Mouse (Mus musculus) embryonic stem cell, embryonic (primary cell): Measurements from ENCODE around the gene Smarcd1.

Experiments used
- CTCF ChIA-PET, 4 experiments: fragments of 300-600 bp in 2 of 4; fragments of 350-600 bp in 2 of 4; sonication (Branson Sonifier 250); formaldehyde crosslinking; loops; one replicate each; lab custom pipeline; 2022; ENCODE audit warnings: inconsistent platforms in 2 of 4; lab: Charles Lee
- POLR2A ChIA-PET, 4 experiments: fragments of 300-600 bp in 2 of 4; fragments of 350-600 bp in 2 of 4; sonication (Branson Sonifier 250); formaldehyde crosslinking; loops; one replicate each; lab custom pipeline; 2022; ENCODE audit warnings: antibody characterized with exemption in 4 of 4, inconsistent platforms in 1 of 4; lab: Charles Lee

Smarcd1 gene

DNA sequence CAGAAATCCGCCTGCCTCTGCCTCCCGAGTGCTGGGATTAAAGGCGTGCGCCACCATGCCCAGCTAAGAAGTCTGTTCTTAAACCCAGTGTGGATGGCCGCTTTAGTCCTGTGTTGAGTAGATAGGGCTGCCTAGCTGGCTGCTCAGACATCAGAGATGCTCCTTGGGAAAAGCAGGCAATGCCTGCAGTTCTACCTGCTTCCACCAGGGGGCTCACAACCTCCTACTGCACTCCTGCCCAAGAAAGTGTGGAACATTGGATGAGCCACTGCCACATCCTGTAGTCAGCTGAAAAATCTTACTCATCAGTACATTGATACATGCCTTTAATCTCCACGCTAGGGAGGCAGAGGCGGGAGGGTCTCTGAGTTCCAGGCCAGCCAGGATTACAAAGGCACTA lies 12.9 kb downstream of the Smarcd1 start:
- CTCF ChIA-PET = interaction anchor here (0.5 to 8.0 kb wide), 43 partner anchors 9 to 968 kb away, joined by 3 to 131 read pairs (median 4); partner anchors contain the start of genes Cox14 (in 4 of the 4) and Gm17349 (in 2 of the 4)
- POLR2A ChIA-PET = interaction anchor here (0.5 to 10.6 kb wide), 16 partner anchors 8 to 705 kb away, joined by 3 to 95 read pairs (median 3); partner anchors contain the start of genes Gm17349 (in 4 of the 4), Cox14 (in 3 of the 4) and Smarcd1 (in 1 of the 4)

DNA sequence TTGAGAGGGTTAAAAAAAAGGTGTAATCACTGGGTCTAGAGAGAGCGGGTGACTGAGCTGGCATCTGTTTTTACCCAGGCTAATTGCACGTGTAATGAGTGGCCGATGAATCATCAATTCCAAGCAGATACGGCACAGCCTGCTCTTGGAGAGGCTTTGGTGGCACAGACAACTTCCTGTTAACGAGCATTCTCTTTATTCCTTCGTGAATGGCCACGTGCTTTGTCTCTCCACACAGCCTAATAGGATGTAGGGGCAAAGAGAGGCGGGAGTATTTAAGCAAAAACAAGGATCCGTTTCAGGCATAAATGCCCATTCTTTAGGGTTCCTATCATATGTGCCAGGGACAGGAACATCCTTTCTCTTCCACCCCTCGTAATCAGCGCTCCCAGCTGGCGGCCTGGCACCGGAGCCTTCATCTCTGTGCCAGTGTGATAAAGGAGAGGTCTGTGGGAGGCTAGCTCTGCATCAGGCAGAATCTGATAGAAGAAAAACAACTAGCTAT lies 13.5 kb downstream of the Smarcd1 start:
- ChIA-PET CTCF (interaction anchor here (0.5 to 8.0 kb wide), 35 partner anchors 9 to 323 kb away, joined by 3 to 131 read pairs (median 4); partner anchors contain the start of genes Cox14 (in 3 of the 4), Gm17349 (in 2 of the 4) and Dip2b (in 1 of the 4)), POLR2A (interaction anchor here in 3 of 4 experiments (0.9 to 10.6 kb wide), 10 partner anchors 8 to 175 kb away, joined by 3 to 95 read pairs (median 6); partner anchors contain the start of genes Gm17349 (in 3 of the 3), Cox14 (in 2 of the 3) and Smarcd1 (in 1 of the 3))

DNA sequence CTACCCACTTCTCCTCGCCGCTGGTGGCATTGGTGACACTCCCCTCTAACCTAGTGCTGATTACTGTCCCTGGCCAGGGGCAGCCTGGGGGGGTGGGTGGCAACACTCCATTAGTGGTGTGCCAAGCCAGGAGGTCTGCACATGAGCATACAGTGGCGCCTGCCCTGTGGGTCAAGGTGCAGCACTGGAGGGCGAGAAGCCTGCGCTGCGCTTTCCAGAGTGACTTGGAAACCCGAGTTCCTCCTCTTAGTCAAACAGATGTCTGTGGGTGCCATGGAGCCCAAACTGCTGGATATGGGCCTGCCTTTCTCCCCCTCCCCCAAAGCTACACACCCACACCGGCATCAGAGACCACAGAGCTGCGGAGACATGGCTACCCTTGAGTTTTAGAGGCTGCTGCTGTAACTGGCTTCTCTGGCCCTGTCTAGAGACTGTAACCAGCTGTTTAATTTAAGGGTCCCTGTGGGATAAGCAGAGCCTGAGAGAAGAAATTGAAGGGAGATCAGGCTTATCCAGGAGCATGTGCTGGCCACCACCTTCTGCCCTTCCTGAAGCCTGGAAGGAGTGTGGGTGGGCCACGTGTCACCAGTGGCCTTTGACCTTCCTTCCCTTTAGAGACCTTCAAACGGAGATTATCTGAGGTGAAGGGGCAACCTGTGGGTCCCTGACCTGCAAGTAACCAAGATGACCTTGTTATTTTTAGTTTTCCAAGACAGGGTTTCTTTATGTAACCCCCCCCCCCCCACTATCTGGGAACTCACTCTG lies 14.2 kb downstream of the Smarcd1 start:
- ChIA-PET POLR2A (interaction anchor here in 3 of 4 experiments (1.0 to 10.6 kb wide), 8 partner anchors 7 to 62 kb away, joined by 3 to 95 read pairs (median 28); partner anchors contain the start of genes Gm17349 (in 3 of the 3), Cox14 (in 2 of the 3) and Smarcd1 (in 1 of the 3)), CTCF (interaction anchor here (0.6 to 8.0 kb wide), 20 partner anchors 8 to 322 kb away, joined by 3 to 131 read pairs (median 6); partner anchors contain the start of genes Cox14 (in 3 of the 4), Gm17349 (in 2 of the 4) and Dip2b (in 1 of the 4))

DNA sequence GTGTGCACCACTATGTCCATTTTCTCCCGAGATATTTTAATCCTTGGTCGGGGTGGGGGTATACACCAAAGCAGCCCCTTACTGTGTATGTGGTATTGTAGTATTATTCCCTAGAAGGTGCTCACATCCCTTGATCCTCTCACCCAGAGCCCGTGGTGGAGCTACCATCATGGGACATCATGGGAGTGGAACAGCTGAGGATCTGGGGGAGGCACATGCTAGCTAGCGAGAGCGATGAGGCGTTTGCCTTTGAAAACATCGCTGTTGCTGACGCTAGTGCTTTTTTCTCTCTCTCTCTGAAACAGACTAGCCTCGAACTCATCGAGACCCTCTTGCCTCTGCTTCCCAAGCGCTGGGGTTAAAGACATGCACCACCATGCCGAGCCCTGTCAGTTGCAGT lies 14.9 kb downstream of the Smarcd1 start:
- ChIA-PET CTCF (interaction anchor here in 3 of 4 experiments (0.7 to 8.0 kb wide), 9 partner anchors 7 to 121 kb away, joined by 3 to 131 read pairs (median 5); partner anchors contain the start of genes Cox14 (in 2 of the 3) and Gm17349 (in 2 of the 3)), POLR2A (interaction anchor here (0.6 to 10.6 kb wide), 8 partner anchors 7 to 187 kb away, joined by 3 to 95 read pairs (median 27); partner anchors contain the start of genes Cox14 (in 2 of the 4), Gm17349 (in 2 of the 4) and Smarcd1 (in 1 of the 4))

DNA sequence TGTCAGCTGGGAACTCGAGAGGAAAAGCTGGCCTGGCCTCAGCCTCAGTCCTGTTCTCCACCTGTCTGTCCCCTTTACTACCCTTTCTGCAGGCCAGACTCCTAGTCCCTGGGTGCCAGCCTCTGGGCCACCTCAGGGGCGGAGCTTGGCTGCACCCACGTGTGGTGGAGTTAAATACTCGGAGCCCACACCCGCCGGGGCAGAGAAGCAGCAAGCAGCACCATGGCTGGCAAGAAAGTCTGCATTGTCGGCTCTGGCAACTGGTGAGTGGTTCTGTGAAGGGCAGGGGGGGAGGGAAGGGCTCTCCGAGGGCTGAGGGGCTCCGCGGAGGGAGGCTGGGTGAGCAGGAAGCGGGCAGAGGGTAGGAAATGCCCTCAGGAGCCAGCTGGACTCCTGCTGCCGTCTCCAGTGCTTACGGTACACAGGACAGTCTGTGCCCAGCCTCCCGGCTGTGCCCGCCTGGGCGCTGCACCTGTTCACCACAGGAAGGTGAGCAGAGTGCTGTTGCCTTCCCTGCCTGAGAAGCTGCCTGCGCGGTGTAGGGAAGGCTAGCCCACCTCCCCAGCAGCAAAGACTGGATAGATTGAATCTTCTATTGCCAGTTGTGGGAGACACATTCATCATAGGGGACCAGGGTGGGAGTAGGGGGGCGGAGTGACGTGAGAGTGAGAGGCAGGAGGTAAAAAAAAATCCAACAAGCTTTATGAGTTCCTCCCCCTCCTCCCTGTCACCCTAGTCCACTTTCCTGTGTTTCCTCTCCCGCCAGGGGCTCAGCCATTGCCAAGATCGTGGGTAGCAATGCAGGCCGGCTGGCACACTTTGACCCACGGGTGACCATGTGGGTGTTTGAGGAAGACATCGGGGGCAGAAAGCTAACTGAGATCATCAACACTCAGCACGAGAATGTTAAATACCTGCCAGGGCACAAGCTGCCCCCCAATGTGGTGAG lies 15.7 kb downstream of the Smarcd1 start, which contains the start of gene Gpd1:
Gene Gpd1 (plus strand): TSS at position 130 of the 949 bp plus-strand sequence.
- ChIA-PET CTCF (interaction anchor here (0.5 to 8.0 kb wide), 14 partner anchors 7 to 966 kb away, joined by 3 to 131 read pairs (median 3); partner anchors contain the start of genes Cox14 (in 2 of the 4) and Gm17349 (in 2 of the 4)), POLR2A (interaction anchor here (0.5 to 10.6 kb wide), 11 partner anchors 7 to 302 kb away, joined by 3 to 90 read pairs (median 5); partner anchors contain the start of genes Gm17349 (in 2 of the 4), Cox14 (in 1 of the 4) and Smarcd1 (in 1 of the 4))

DNA sequence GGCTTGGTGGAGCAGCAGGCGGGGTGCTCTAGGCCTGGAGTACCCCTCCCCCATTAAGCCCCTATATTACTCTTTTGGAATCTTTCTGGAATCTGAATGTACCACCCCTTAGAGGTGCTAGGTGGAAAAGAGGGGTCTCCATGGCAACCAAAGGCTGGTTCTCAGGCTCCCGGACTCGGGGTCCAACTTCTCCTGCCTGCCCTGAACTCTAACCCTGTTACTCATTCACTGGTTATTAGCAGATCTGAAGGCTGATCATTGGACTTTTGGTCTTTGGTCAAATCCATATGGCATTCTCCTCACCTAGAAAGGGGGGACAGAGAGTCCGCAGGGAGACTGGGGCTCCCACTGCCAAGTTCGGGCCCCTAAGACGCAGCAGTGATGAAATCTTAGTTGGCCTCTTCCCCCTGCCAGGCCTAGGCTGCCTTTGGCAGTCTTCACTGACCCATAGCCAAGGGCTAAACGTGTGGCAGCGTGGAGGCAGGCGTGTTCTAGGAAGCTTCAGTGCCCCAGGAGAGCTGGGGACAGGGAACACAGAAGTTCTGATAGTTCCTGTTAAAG lies 16.6 kb downstream of the Smarcd1 start:
- CTCF ChIA-PET = interaction anchor here in 3 of 4 experiments (0.6 to 3.1 kb wide), 5 partner anchors 12 to 40 kb away, joined by 3 to 12 read pairs (median 3); partner anchors contain the start of gene Gm17349 (in 1 of the 3)
- POLR2A ChIA-PET = interaction anchor here in 2 of 4 experiments (0.5 to 10.6 kb wide), 6 partner anchors 8 to 303 kb away, joined by 3 to 118 read pairs (median 6); partner anchors contain the start of genes Gm17349 (in 2 of the 2) and Smarcd1 (in 2 of the 2)

DNA sequence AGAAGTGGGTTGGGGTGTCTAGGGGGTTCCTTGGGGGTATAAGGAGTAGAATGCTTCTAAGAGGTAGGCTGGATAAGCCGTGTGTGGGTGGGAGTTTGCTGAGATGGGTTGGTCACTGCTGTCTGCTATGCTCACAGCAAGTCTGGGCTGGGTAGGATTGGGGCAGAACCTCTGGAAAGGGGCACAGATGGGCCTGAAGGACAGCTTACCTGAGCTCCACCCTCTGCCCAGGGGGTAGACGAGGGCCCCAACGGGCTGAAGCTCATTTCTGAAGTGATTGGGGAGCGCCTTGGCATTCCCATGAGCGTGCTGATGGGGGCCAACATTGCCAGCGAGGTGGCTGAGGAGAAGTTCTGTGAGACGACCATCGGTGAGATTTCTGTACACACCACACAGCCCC lies 17.9 kb downstream of the Smarcd1 start:
- CTCF ChIA-PET = interaction anchor here (0.6 to 3.1 kb wide), 6 partner anchors 15 to 751 kb away, joined by 3 to 12 read pairs (median 4); partner anchors contain the start of gene Gm17349 (in 1 of the 4)
- POLR2A ChIA-PET = interaction anchor here in 2 of 4 experiments (0.6 to 10.6 kb wide), 12 partner anchors 8 to 427 kb away, joined by 3 to 118 read pairs (median 4); partner anchors contain the start of genes Gm17349 (in 2 of the 2) and Smarcd1 (in 2 of the 2)

DNA sequence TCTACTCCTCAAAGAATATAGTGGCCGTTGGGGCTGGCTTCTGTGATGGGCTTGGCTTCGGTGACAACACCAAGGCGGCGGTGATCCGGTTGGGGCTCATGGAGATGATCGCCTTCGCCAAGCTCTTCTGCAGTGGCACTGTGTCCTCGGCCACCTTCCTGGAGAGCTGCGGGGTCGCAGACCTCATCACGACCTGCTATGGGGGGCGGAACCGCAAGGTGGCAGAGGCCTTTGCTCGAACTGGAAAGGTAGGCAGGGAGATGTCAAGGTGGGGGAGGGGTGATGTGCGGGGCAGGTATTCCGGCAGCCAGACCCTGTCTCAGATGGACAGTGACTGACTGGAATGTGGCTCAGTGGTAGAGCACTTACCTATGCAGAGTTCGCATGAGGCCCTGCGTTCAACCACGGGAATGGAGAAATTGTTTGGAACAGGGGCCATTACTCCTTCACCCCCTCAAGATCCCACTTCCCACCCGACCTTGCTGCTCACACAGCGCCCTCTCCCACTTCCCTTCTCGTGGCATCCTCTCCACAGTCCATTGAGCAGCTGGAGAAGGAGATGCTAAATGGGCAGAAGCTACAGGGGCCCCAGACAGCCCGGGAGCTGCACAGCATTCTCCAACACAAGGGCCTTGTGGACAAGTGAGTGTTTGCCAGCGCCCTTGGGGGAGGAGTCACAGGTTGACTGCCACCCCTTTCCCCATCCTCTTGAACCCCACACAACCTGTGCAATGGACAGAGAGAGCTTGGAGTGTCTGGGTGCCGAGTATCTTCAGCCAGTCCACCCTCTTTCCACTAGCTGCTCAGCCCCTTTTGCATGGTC lies 20.2 kb downstream of the Smarcd1 start:
- CTCF ChIA-PET = interaction anchor here in 3 of 4 experiments (1.0 to 5.4 kb wide), 7 partner anchors 8 to 185 kb away, joined by 3 to 131 read pairs (median 34); partner anchors contain the start of genes Gm17349 (in 1 of the 3) and Gpd1 (in 1 of the 3)
- POLR2A ChIA-PET = interaction anchor here in 3 of 4 experiments (0.6 to 8.3 kb wide), 9 partner anchors 8 to 1513 kb away, joined by 3 to 118 read pairs (median 29); partner anchors contain the start of genes Gm17349 (in 2 of the 3), Smarcd1 (in 2 of the 3), Gpd1 (in 1 of the 3) and Racgap1 (in 1 of the 3)

DNA sequence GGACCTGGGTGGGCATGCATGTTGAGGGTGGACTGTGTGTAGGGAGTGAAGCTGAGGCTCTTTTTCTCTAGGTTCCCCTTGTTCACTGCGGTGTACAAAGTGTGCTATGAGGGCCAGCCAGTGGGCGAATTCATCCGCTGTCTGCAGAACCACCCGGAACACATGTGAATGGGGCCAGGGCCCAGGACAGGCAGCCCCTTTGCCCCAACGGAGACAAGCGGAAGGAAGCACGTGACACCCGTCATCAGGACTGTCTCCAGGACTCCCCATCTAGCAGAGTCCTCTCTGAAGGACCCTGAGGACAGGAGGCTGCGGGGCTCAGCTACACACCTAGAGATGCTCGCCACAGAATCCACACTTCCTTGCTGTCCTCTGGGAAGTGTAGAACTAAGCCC lies 21.2 kb downstream of the Smarcd1 start:
- ChIA-PET POLR2A (interaction anchor here (0.5 to 8.3 kb wide), 23 partner anchors 9 to 1512 kb away, joined by 3 to 118 read pairs (median 8); partner anchors contain the start of genes Gm17349 (in 2 of the 4), Smarcd1 (in 2 of the 4), Asic1 (in 1 of the 4) and Gpd1 (in 1 of the 4)), CTCF (interaction anchor here (0.5 to 5.4 kb wide), 24 partner anchors 7 to 890 kb away, joined by 3 to 131 read pairs (median 18); partner anchors contain the start of genes Gm17349 (in 3 of the 4), Gpd1 (in 1 of the 4) and Smarcd1 (in 1 of the 4))

DNA sequence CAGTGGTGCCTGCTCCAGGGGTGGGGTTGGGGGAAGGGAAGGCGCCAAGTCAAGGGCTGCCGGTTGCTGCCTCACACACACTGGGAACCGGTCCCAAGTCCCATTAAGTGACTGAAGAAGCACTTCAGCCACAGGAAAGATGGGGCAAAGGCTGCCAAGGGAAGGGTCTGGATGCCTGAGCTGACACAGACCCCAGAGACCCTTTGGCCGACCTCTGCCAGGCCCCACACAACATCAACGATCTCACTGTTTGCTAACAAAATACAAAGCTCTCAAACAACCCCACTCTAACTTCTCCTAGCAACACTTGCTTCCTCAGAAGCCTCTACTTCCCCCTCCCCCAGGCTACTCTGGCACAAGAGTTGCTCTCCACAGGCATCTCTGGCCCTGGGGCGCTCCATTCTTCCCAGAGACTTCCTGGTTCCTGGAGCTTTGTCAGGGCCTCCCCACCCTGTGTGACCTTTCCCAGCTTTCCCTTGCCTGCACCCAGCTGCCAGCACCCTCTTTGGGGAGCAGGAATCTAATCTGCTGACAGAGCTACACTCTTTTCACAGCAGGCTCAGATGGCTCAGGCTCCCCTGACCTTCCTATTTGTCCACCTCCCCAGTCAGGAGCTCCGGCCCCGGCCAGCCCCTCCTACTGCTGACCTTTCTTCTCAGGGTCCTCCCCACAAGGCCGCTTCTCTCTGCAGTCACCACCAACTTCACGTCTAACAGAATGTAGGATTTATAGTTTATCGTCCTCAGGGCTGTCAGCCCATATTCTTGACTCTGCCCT lies 21.8 kb downstream of the Smarcd1 start:
- ChIA-PET POLR2A (interaction anchor here (0.5 to 8.3 kb wide), 70 partner anchors 9 to 809 kb away, joined by 3 to 118 read pairs (median 4); partner anchors contain the start of genes Gm17349 (in 3 of the 4), Lima1 (in 2 of the 4), Smarcd1 (in 2 of the 4) and Asic1 (in 1 of the 4)), CTCF (interaction anchor here (0.5 to 5.4 kb wide), 77 partner anchors 7 to 960 kb away, joined by 3 to 131 read pairs (median 6); partner anchors contain the start of genes Gm17349 (in 4 of the 4), Gpd1 (in 2 of the 4), Asic1 (in 1 of the 4) and Lima1 (in 1 of the 4))

DNA sequence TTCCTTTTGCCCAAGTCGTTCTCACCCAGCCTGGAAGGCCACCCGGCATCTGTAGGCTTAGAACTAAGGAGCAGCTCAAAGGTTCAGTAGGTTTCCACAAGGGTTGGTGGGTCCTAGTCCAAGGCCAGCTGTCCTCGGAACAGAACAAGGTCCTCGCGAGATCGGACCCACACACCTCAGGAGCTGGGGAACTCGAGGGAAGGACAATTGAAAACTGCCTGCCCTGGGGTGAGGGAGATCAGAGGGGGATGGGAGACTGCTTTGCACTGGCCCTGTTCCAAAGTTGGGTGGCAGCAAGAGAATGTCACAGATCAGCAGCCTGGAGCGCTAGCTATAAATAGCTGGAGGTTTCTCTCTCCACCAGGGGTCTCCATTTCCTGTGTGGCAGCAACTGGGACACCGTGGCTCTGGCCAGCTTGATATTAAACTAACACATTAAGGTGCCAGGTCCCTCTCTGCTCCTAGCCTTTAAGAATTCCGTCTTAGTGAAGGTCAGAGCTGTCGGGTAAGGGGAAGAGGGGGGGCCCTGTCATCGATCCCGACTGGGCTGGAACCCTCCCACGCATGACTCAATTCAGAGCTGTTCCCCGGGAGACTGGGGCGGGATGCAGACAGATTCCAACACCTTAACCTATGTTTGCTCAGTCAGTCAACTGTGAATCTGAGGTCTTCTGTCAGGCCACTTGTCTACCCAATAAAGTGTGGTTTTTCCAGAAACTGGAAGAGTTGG lies 22.5 kb downstream of the Smarcd1 start:
- POLR2A ChIA-PET = interaction anchor here (0.6 to 8.3 kb wide), 92 partner anchors 9 to 1033 kb away, joined by 3 to 118 read pairs (median 4); partner anchors contain the start of genes Gm17349 (in 3 of the 4), Lima1 (in 2 of the 4), Racgap1 (in 2 of the 4) and Smarcd1 (in 2 of the 4)
- CTCF ChIA-PET = interaction anchor here (0.5 to 5.4 kb wide), 118 partner anchors 8 to 959 kb away, joined by 3 to 131 read pairs (median 5); partner anchors contain the start of genes Gm17349 (in 4 of the 4), Gpd1 (in 2 of the 4), Aqp6 (in 1 of the 4) and Asic1 (in 1 of the 4)

DNA sequence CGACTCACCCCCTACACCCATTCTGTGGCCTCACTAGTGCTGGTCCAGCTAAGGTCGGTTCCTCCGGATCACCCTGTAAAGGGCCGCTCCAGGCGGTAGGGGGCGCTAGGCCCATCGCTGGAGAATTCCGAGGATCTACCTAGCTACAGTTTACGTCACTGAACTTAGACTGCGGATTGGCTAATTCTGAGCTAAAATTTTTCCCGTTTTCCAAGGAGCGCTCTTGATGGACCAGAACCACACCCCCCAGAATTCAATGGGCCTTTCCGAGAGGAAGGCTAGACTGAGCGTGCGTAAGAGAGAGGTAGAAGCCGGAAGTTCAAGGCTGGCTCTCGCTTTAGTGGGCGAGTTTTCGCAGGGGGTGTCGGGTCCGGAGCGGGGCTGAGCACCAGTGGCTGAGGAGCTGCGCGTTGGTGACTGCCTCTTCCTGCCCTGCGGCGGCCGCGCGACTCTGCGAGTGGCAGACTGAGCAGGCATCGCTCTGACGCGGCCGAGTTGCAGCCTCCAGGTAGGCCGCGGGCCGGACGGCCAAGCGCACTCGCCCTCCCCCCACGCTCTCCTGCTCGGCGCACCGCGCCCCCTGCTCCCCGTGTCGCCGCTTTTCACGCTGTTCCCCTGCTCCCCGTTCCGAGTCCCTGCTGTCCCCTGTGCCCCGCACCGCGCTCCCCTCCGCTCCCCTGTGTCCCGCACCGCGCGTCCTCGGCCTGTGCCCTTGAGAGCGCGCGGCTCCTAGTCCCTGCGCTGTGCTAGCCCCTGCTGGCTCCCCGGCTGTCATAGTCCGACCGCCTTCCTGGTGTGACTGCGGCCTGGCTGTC lies 23.6 kb downstream of the Smarcd1 start, which contains the start of gene Cox14:
Gene Cox14 (plus strand): TSS at position 278 of the 815 bp plus-strand sequence.
- CTCF ChIA-PET = interaction anchor here (0.5 to 5.4 kb wide), 117 partner anchors 8 to 1911 kb away, joined by 3 to 131 read pairs (median 5); partner anchors contain the start of genes Gm17349 (in 4 of the 4), Gpd1 (in 2 of the 4), Racgap1 (in 2 of the 4) and Aqp6 (in 1 of the 4)
- POLR2A ChIA-PET = interaction anchor here (0.6 to 8.3 kb wide), 99 partner anchors 8 to 910 kb away, joined by 3 to 118 read pairs (median 5); partner anchors contain the start of genes Gm17349 (in 3 of the 4), Lima1 (in 2 of the 4), Racgap1 (in 2 of the 4) and Smarcd1 (in 2 of the 4)
